Mouse (Mus musculus) stomach, embryonic 15.5 days (tissue): ENCODE measurements around the gene Mmd. TPM values are rescaled to one million over a fixed set of nuclear protein-coding genes. Genes with fewer than 3 reads are reported as not detected.

ENCODE experiments used
- ATAC-seq: fragments of 200-750 bp; cut with Nextera tagmentation; 2 replicates; pipeline ENCODE4 v1.8.0; 2017; ENCODE audit warnings: low read depth, moderate number of reproducible peaks, moderate TSS enrichment; ENCODE audit not compliant: insufficient read depth, low FRiP score
- H3K27ac ChIP-seq: fragments of 300-500 bp; sonication (generic); 2 replicates; pipeline ENCODE4 v1.5.1; 2015; ENCODE audit warnings: mild to moderate bottlenecking, inconsistent platforms
- H3K27me3 ChIP-seq: fragments of 300-500 bp; sonication (generic); replicated peaks from 2 replicates; pipeline ENCODE4 v1.6.1; 2015; ENCODE audit warnings: inconsistent platforms
- H3K36me3 ChIP-seq: fragments of 300-500 bp; sonication (generic); 2 replicates; pipeline ENCODE4 v1.6.1; 2015; ENCODE audit warnings: inconsistent platforms
- H3K4me1 ChIP-seq: fragments of 300-500 bp; sonication (generic); 2 replicates; pipeline ENCODE4 v1.6.1; 2015; ENCODE audit warnings: inconsistent platforms
- H3K4me2 ChIP-seq: fragments of 300-500 bp; sonication (generic); 2 replicates; pipeline ENCODE4 v1.6.1; 2015; ENCODE audit warnings: mild to moderate bottlenecking, inconsistent platforms
- H3K4me3 ChIP-seq: fragments of 300-500 bp; sonication (generic); replicated peaks from 2 replicates; pipeline ENCODE4 v1.5.1; 2015; ENCODE audit warnings: inconsistent platforms
- H3K9ac ChIP-seq: fragments of 300-500 bp; sonication (generic); 2 replicates; pipeline ENCODE4 v1.6.1; 2015; ENCODE audit warnings: inconsistent platforms
- H3K9me3 ChIP-seq: fragments of 300-500 bp; sonication (generic); 2 replicates; pipeline ENCODE4 v1.6.1; 2016; ENCODE audit warnings: inconsistent platforms
- WGBS: fragments of 180-500 bp; shearing (Covaris S2); methylation state at CpG from one replicate; pipeline ENCODE4 v1.1.7; 2015; 5-methylcytosine and 5-hydroxymethylcytosine counted together
- polyA plus RNA-seq: library from polyadenylated mRNA; unstranded; fragments of >200 nt; fragmentation: Nextera tagmentation; extraction: Ambion mirVana; gene quantifications from 2 replicates; pipeline ENCODE4 v1.2.1, GENCODE M21; 2015

Gene Mmd
- 47.2 and 49.7 TPM in 2 replicates for polyA plus RNA-seq

- peak within 1 kb of the TSS; percentile 70 for H3K9ac ChIP-seq
- ATAC-seq = peak; percentile 99
- no peaks in the 10 kb centered on the region; the same call in none of the 2 replicates for H3K4me1 ChIP-seq
- H3K9me3 ChIP-seq = no peaks in the 10 kb centered on the region
- H3K4me3 ChIP-seq = peak within 1 kb of the TSS; percentile 77
- H3K27me3 ChIP-seq = no peaks in the 10 kb centered on the region
- peak within 1 kb of the TSS; percentile 83 for H3K27ac ChIP-seq
- H3K36me3 ChIP-seq = no peaks in the 10 kb centered on the region
- H3K4me2 ChIP-seq = peak within 1 kb of the TSS; percentile 72
- under 1% methylated on average over 50 of the region's 51 CpGs for WGBS
These were observed at the start of gene Mmd for GRCm38 (mm10) chr11:90249025-90249650. Gene Mmd (plus strand): TSS chr11:90249456.

- no peaks in the 10 kb centered on the region for H3K36me3 ChIP-seq
- H3K4me1 ChIP-seq = no peaks in the 10 kb centered on the region
- 80% methylated on average over 2 of the region's 2 CpGs for WGBS
- H3K4me3 ChIP-seq = no peak overlapping the region
- no peaks in the 10 kb centered on the region for H3K27me3 ChIP-seq
- H3K9ac ChIP-seq = no peak overlapping the region
- no peak for ATAC-seq
- H3K4me2 ChIP-seq = no peak overlapping the region
- no peak overlapping the region for H3K27ac ChIP-seq
- H3K9me3 ChIP-seq = no peaks in the 10 kb centered on the region
These were observed 48.4 kb upstream of the Mmd start for GRCm38 (mm10) chr11:90200826-90201225.

GRCm38 (mm10) chr11:90214246-90214645 is 35.0 kb upstream of the Mmd start:
- no peaks in the 10 kb centered on the region for H3K36me3 ChIP-seq
- H3K9me3 ChIP-seq = no peaks in the 10 kb centered on the region
- H3K4me1 ChIP-seq = no peaks in the 10 kb centered on the region
- H3K27ac ChIP-seq = no peak overlapping the region
- 76% methylated on average over 7 of the region's 7 CpGs for WGBS
- H3K4me3 ChIP-seq = no peak overlapping the region
- ATAC-seq = no peak
- H3K9ac ChIP-seq = no peak overlapping the region
- no peaks in the 10 kb centered on the region for H3K27me3 ChIP-seq
- no peak overlapping the region for H3K4me2 ChIP-seq

GRCm38 (mm10) chr11:90220022-90220645 is 29.1 kb upstream of the Mmd start:
- Histone ChIP-seq H3K9me3 (no peaks in the 10 kb centered on the region), H3K4me2 (no peak overlapping the region), H3K4me3 (no peak overlapping the region), H3K4me1 (no peaks in the 10 kb centered on the region), H3K9ac (no peak overlapping the region), H3K27ac (no peak overlapping the region), H3K27me3 (no peaks in the 10 kb centered on the region), H3K36me3 (no peaks in the 10 kb centered on the region)
- ATAC-seq = no peak
- WGBS = 63% methylated on average over 6 of the region's 6 CpGs

- no peak for ATAC-seq
- H3K27ac ChIP-seq = no peak overlapping the region
- WGBS = 26% methylated on average over 2 of the region's 2 CpGs
These were observed 28.5 kb upstream of the Mmd start for GRCm38 (mm10) chr11:90220750-90221149.

GRCm38 (mm10) chr11:90224914-90225470 is 24.3 kb upstream of the Mmd start:
- peak overlapping the region; percentile 5; the same call in 1 of the 2 replicates for H3K27ac ChIP-seq

More at GRCm38 (mm10) chr11:90220750-90221149, 28.5 kb upstream of the Mmd start:
- Histone ChIP-seq H3K4me1 (no peaks in the 10 kb centered on the region), H3K27me3 (no peaks in the 10 kb centered on the region), H3K4me2 (no peak overlapping the region), H3K9ac (no peak overlapping the region), H3K4me3 (no peak overlapping the region), H3K9me3 (no peaks in the 10 kb centered on the region), H3K36me3 (no peaks in the 10 kb centered on the region)

GRCm38 (mm10) chr11:90227000-90227922 is 22.0 kb upstream of the Mmd start:
- 64% methylated on average over 12 of the region's 12 CpGs for WGBS
- Histone ChIP-seq H3K4me3 (no peak overlapping the region), H3K4me1 (peaks cover 6% of the 10 kb centered on the region; the same call in 1 of the 2 replicates), H3K9ac (no peak overlapping the region), H3K4me2 (no peak overlapping the region), H3K36me3 (no peaks in the 10 kb centered on the region), H3K27me3 (no peaks in the 10 kb centered on the region), H3K9me3 (no peaks in the 10 kb centered on the region), H3K27ac (no peak overlapping the region)
- no peak for ATAC-seq

More at GRCm38 (mm10) chr11:90224914-90225470, 24.3 kb upstream of the Mmd start:
- H3K27me3 ChIP-seq = no peaks in the 10 kb centered on the region
- 0 out of 2 replicates have a peak, but pooled peaks have one; percentile 35 for ATAC-seq
- H3K4me3 ChIP-seq = no peak overlapping the region
- 25% methylated on average over 11 of the region's 11 CpGs for WGBS
- H3K4me1 ChIP-seq = peaks cover 2% of the 10 kb centered on the region; the same call in 1 of the 2 replicates
- no peak overlapping the region for H3K9ac ChIP-seq
- no peaks in the 10 kb centered on the region for H3K36me3 ChIP-seq
- H3K9me3 ChIP-seq = no peaks in the 10 kb centered on the region
- no peak overlapping the region for H3K4me2 ChIP-seq

- WGBS = 80% methylated on average over 9 of the region's 9 CpGs
- Histone ChIP-seq H3K27ac (no peak overlapping the region), H3K9ac (no peak overlapping the region), H3K36me3 (no peaks in the 10 kb centered on the region), H3K4me2 (no peak overlapping the region), H3K4me3 (no peak overlapping the region), H3K9me3 (no peaks in the 10 kb centered on the region), H3K27me3 (no peaks in the 10 kb centered on the region), H3K4me1 (peaks cover 6% of the 10 kb centered on the region; the same call in 1 of the 2 replicates)
- no peak for ATAC-seq
These were observed 20.9 kb upstream of the Mmd start for GRCm38 (mm10) chr11:90228251-90228949.

GRCm38 (mm10) chr11:90229800-90230199 is 19.5 kb upstream of the Mmd start:
- peaks cover 6% of the 10 kb centered on the region; the same call in 1 of the 2 replicates for H3K4me1 ChIP-seq
- no peak overlapping the region for H3K4me2 ChIP-seq
- no peak overlapping the region for H3K9ac ChIP-seq
- no peaks in the 10 kb centered on the region for H3K9me3 ChIP-seq
- H3K4me3 ChIP-seq = no peak overlapping the region
- H3K27me3 ChIP-seq = no peaks in the 10 kb centered on the region
- no peak overlapping the region for H3K27ac ChIP-seq
- no peaks in the 10 kb centered on the region for H3K36me3 ChIP-seq
- no peak for ATAC-seq

- no peaks in the 10 kb centered on the region for H3K27me3 ChIP-seq
- H3K9me3 ChIP-seq = no peaks in the 10 kb centered on the region
- H3K4me1 ChIP-seq = peaks cover 6% of the 10 kb centered on the region; the same call in 1 of the 2 replicates
- H3K9ac ChIP-seq = no peak overlapping the region
- no peaks in the 10 kb centered on the region for H3K36me3 ChIP-seq
- 53% methylated on average over 2 of the region's 2 CpGs for WGBS
- peak overlapping the region; percentile 35; the same call in 1 of the 2 replicates for H3K27ac ChIP-seq
- H3K4me2 ChIP-seq = no peak overlapping the region
- H3K4me3 ChIP-seq = no peak overlapping the region
- no peak; the same call in 1 of the 2 replicates for ATAC-seq
These were observed 18.6 kb upstream of the Mmd start for GRCm38 (mm10) chr11:90230671-90231070.

GRCm38 (mm10) chr11:90231631-90232030 is 17.6 kb upstream of the Mmd start:
- H3K9me3 ChIP-seq = no peaks in the 10 kb centered on the region
- no peak overlapping the region for H3K4me3 ChIP-seq
- no peak overlapping the region for H3K4me2 ChIP-seq
- no peak for ATAC-seq
- 27% methylated on average over 2 of the region's 2 CpGs for WGBS
- H3K27me3 ChIP-seq = no peaks in the 10 kb centered on the region
- H3K36me3 ChIP-seq = no peaks in the 10 kb centered on the region
- no peak overlapping the region for H3K27ac ChIP-seq
- no peak overlapping the region for H3K9ac ChIP-seq
- peaks cover 6% of the 10 kb centered on the region; the same call in 1 of the 2 replicates for H3K4me1 ChIP-seq
